Mouse (Mus musculus) adrenal gland, postnatal 36 days (tissue): ENCODE data around the gene Syde1. TPM values are rescaled to one million over a fixed set of nuclear protein-coding genes. Genes with fewer than 3 reads are reported as not detected.
A peak's percentile ranks its signal among the peaks of the same experiment; 100 is the strongest.
"Not testable (repeated sequence)": the region's sequence is repeated elsewhere in the genome, so short reads cannot be mapped to it uniquely, and the experiment has no call there.

ENCODE experiments used
- DNase-seq, 2 experiments: peaks; one replicate each; pipeline ENCODE4 v3.0.0; 2021; ENCODE audit warnings: mixed read lengths in 1 of 2
- long read RNA-seq, 2 experiments: library from polyadenylated mRNA; stranded (forward); transcript quantifications; one replicate each; pipeline ENCODE4 v2.0.0; 2021; ENCODE audit warnings: borderline sequencing depth in 2 of 2
- total RNA-seq, 2 experiments: library from RNA; stranded (reverse); gene quantifications; 2 replicates each; pipeline ENCODE4 v1.2.3; 2021

Syde1 gene
- total RNA-seq = 10 to 100 TPM; 39.0 to 49.0 TPM
- long read RNA-seq, experiment 1, transcript Syde1-201 (8 exons, 3,288 nt) = major isoform, 14 of 31 reads
- long read RNA-seq, experiment 1, partial matches to known transcripts = 16 of 31 reads
- long read RNA-seq, experiment 1, other reads (novel, unspliced or antisense) = 1 of 31 reads
- long read RNA-seq, experiment 2, transcript Syde1-201 (8 exons, 3,288 nt) = major isoform, 22 of 37 reads
- long read RNA-seq, experiment 2, partial matches to known transcripts = 7 of 37 reads
- long read RNA-seq, experiment 2, other reads (novel, unspliced or antisense) = 8 of 37 reads

GRCm38 (mm10) chr10:78591406-78592328 is at the start of gene Syde1:
Syde1 (minus strand) TSS chr10:78591964.
- peak; percentile 58 to 76 for DNase-seq

- peak; percentile 6 to 11 for DNase-seq
Measured at GRCm38 (mm10) chr10:78632311-78632710, 40.5 kb upstream of the Syde1 start.

DNA sequence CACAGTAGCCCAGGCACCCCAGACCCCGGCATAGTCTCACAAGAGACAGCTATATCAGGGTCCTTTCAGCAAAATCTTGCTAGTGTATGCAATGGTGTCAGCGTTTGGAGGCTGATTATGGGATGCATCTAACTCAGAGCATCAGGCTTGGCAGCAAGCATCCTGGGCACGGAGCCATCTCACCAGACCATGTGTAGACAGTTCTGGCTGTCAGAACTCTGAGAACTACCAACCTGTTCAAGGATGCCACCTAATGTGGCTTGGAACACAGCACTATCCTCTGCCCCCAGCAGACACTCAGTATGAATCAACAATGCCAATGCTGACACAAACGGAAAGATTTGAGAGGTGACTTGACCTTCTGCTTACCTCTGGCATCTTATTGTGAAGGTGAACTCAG is 38.4 kb upstream of the Syde1 start:
- DNase-seq = no peak

DNA sequence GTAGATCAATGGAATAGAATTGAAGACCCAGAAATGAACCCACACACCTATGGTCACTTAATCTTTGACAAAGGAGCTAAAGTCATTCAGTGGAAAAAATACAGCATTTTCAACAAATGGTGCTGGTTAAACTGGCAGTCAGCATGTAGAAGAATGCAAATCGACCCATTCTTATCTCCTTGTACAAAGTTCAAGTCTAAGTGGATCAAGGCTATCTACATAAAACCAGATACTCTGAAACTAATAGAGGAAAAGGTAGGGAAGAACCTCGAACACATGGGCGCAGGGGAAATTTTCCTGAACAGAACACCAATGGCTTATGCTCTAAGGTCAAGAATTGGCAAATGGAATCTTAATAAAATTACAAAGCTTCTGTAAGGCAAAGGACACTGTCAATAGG is 31.4 kb upstream of the Syde1 start:
- DNase-seq = not testable (repeated sequence)

DNA sequence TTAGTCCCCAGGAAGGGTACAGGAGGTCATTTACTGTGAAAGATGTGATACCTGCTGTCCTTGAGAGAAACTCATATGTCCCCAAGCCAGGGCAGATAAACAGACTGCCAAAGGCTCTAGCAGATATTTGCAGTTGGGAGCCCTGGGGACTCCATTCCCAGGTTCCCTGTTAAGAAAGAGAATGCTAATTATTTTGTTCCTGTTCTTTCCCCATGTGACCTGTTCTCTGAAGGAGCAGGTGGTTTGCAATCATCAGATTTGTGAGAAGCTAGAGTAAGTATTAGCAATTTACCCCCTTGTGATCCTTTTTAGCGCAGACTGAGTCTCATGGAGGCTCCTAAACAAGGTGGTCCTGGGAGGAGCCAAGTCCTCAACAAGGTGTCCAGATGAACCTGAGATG is 26.2 kb upstream of the Syde1 start, which contains the start of gene Olfr1357:
TSS of gene Olfr1357 (minus strand) at position 101 of the 400 bp plus-strand sequence.
- no peak for DNase-seq

DNA sequence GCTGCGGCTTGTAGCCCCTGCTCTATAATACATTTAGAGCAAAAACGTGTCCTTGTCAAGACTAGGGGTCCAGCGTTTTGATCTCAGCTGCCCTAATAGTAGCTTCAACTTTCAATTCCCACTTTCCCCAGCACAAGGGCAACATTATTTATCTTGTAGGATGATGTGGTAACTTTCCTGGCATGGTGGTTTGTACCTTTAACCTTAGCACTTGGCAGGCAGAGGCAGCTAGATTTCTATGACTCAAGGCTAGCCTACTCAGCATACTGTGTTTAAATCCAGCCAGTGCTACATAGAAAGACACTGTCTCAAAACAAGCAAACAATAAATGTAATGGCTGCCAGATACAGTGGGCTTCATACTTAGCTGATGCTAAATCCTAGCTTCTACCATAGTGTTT is 15.8 kb upstream of the Syde1 start:
- DNase-seq = peak; percentile 18 to 19

GRCm38 (mm10) chr10:78605080-78605479 is 13.3 kb upstream of the Syde1 start:
- peak; percentile 21 to 44 for DNase-seq

- DNase-seq = no peak
Measured at GRCm38 (mm10) chr10:78599865-78600264, 8.1 kb upstream of the Syde1 start.

DNA sequence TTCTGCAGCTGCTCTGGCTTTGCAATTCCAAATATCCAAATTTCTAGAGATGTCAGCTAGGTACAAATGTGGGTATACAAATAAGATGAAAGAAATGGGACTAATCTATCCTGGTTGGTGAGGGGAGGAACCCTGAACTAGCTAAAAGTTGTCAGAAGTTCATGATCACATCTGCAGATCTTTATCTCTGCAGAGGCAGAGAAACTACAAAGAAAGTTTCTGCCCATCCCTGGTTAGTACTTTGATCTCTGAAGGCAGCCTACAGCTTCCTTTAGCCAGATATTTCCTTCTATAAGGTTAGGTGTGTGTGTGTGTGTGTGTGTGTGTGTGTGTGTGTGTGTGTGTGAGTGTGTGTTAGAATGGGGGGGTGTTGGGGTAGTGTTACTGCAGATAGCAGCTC is 2.8 kb upstream of the Syde1 start:
- DNase-seq = no peak

GRCm38 (mm10) chr10:78594157-78594556 is 2.4 kb upstream of the Syde1 start:
- DNase-seq = peak in 1 of 2 experiments; percentile 13

- DNase-seq = no peak
Measured at GRCm38 (mm10) chr10:78593736-78594135, 2.0 kb upstream of the Syde1 start.

DNA sequence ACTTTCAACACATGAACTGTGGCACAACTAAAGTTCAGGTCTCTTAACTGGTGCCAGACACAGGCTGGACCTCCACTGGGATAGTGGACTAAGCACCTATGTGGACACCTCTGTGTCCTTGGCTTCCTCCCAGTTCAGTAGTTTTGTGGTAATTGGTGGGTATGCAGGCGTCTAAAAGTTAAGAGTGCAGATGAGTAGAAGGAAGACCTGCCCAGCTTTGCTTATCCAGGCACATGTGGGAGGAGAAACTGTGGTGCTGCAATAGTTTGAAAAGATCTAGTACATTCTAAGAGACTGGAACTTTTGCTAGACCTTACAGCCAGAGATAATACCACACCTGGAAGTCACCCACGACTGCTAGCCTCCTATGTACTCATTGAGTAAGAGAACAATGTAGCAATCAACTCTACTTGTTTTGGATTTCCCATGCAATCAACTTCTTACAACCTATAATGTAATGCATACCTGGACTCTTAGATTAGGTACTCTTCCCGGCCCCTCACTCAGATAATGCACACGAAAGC is 1.2 kb upstream of the Syde1 start:
- DNase-seq = no peak

DNA sequence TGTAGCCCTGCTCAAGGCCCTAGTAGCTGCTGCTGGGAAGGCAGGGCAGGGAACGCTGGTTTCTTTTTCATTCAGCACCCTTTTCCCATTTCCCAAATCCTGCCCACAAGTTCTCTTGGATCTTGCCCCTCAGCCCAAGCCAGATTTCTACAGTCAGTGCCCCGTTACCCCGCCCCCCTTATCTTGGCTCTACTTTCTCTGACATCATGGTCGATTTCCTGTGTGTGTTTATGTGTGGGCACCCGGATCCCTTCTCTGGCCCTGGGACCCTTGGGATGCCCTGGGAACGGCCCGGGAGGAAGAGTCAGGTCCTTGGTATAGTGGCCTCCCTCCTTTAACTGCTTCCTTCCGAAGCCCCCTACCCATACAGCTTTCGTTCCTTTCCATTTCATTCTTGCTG is 1.0 kb downstream of the Syde1 start:
- peak; percentile 36 to 61 for DNase-seq

DNA sequence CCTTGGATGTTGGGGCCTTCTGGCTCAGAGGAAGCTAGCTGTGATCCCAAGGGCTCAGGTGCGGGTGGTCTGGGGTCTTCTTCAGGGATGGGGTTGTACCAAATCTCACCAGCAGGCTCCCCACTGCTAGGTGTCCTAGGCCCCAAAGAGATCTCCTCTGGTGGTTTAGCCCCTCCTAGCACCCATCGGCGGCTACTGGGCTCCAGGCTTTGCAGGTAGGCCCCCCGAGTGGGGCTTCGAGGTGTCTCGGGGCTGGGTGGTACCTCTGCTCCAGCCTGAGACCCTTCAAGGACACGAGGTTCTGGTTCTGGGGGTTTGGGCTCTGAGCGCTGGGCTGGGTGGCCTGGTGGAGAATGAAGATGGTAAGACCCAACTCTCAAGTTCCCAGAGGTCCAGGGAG is 1.9 kb downstream of the Syde1 start:
- DNase-seq = no peak

DNA sequence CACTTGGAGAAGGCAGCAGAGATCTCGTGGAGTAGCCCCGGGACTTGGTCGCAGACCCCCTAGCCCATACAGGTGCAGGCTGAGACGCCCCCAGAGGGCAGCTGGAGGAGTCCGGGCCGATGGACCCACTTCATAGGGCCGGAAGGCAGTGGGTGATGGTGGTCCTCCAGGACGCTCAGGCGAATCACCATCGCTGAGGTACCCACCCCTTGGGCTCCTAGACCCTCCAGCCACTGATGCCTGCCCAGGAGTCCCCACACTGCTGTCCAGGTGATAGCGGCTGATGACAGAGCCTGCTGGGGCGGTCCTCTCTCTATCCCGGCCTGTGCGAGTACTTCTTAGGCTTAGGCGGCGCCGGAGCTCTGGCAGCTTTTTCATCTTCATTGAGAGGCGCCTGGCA is 2.5 kb downstream of the Syde1 start:
- no peak for DNase-seq

DNA sequence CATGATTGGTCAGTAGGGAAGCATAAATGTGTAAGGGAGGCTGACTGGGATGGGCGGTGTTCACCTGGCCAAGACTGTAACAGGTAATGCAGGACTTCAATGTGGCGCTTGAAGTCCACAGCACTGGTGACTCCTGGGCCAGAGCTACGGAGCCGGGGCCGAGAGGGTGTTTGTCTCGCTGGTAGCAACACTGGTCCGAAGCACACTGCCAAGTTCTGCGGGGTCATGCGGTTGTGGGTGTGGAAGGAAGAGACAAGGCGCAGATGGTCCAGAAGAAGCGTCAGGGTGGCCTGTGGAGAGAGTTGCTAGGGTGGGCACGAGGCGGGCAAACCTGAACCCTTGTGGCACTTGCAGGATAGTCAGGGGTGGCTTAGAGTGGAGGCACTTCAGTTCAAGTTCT is 5.7 kb downstream of the Syde1 start:
- DNase-seq = no peak

- DNase-seq = no peak
Measured at GRCm38 (mm10) chr10:78585606-78586005, 6.2 kb downstream of the Syde1 start.

DNA sequence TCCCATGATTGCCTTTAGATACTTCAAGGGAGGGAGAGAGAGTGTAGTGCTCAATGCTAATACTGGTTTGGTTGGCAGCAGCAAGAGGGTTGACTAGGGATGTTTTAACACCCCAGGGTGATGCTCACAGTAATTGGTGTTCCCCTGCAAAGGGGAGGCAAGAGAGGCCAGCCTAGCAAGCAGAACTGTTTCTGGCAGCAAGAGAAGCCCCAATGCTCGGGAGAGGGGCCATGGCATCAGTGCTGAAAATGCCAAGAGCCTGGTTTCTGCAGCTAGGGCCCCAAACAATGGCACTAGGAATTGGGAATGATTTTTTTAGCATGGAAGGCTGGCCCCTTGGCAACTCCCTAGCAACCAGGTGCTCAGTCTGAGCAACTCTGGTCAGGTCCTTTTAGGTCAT is 6.8 kb downstream of the Syde1 start:
- no peak for DNase-seq

GRCm38 (mm10) chr10:78583939-78584338 is 7.8 kb downstream of the Syde1 start:
- DNase-seq = no peak

DNA sequence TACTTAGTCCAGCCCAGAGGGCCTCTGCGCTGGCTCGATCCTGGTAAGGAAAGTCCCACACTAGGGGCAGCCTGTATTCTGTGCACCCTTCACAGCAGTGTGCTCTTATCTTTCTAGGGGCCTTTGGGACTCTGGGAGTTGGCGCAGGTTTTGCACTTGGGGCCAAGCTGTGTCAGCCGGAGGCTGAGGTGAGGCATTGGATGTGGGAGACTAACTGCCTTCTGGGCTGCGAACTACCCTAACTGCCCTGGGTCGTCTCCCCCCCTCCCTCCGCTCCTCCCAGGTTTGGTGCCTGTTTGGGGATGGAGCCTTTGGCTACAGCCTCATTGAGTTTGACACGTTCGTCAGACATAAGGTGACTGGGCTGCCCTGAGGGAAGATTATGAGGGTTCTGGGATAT is 8.4 kb downstream of the Syde1 start:
- no peak for DNase-seq

GRCm38 (mm10) chr10:78581121-78581520 is 10.6 kb downstream of the Syde1 start:
- no peak for DNase-seq

DNA sequence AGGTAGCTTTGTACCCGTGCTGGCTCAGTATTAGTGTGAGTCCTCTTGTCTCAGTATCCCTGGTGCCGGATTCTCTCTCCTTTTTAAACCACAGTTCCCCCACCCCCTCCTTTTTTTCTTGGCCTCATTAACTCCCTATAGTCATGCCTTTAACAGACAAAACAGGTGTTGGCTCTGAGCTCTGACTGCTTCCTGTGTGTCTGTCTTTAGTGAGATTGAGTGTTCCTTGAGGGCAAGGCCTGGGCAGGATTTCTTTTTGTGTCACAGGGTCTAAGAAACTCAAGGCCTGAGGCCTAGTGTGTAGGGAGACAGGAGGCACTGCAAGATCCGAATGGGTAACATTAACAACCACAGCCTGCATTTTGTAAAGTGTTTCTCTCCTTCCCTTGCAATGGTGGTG is 13.6 kb downstream of the Syde1 start:
- no peak for DNase-seq
